Mouse (Mus musculus): ENCODE measurements at regions not wholly inside any gene's neighbourhood (a gene's known extent, or its start where the extent isn't known, plus 50 kb on each side); places are given as distances from the start of the nearest gene placed in this dataset.

- no peak for DNase-seq
Measured at GRCm38 (mm10) chr4:99348674-99349073, 53.0 kb downstream of the Gm12689 start.

GRCm38 (mm10) chr4:99353122-99353774 is 57.5 kb downstream of the Gm12689 start:
- no peak for DNase-seq

- no peak for DNase-seq
Measured at GRCm38 (mm10) chr4:99354241-99354640, 58.5 kb downstream of the Gm12689 start.

- no peak for DNase-seq
Measured at GRCm38 (mm10) chr4:99354835-99355234, 59.1 kb downstream of the Gm12689 start.

GRCm38 (mm10) chr4:99368036-99368435 is 72.3 kb downstream of the Gm12689 start:
- DNase-seq: no peak

GRCm38 (mm10) chr4:99371162-99371561 is 75.5 kb downstream of the Gm12689 start:
- no peak for DNase-seq

GRCm38 (mm10) chr4:99376171-99376570 is 80.5 kb downstream of the Gm12689 start:
- DNase-seq: no peak

GRCm38 (mm10) chr4:99376911-99377310 is 81.2 kb downstream of the Gm12689 start:
- no peak for DNase-seq

GRCm38 (mm10) chr4:99379983-99380382 is 84.3 kb downstream of the Gm12689 start:
- DNase-seq: no peak

GRCm38 (mm10) chr4:99385381-99385780 is 89.7 kb downstream of the Gm12689 start:
- DNase-seq: no peak

GRCm38 (mm10) chr4:99389428-99389827 is 93.7 kb downstream of the Gm12689 start:
- no peak for DNase-seq

GRCm38 (mm10) chr4:99392986-99393385 is 97.3 kb downstream of the Gm12689 start:
- no peak for DNase-seq

GRCm38 (mm10) chr4:99394244-99394643 is 98.5 kb downstream of the Gm12689 start:
- DNase-seq: no peak

GRCm38 (mm10) chr4:99407466-99407865 is 111.8 kb downstream of the Gm12689 start:
- DNase-seq: no peak

- DNase-seq: no peak
Measured at GRCm38 (mm10) chr4:99423449-99423848, 127.7 kb downstream of the Gm12689 start.

- no peak for DNase-seq
Measured at GRCm38 (mm10) chr4:99445077-99445754, 149.5 kb downstream of the Gm12689 start.

- no peak for DNase-seq
Measured at GRCm38 (mm10) chr4:99445755-99446128, 150.0 kb downstream of the Gm12689 start.

GRCm38 (mm10) chr4:99458984-99459383 is 163.3 kb downstream of the Gm12689 start:
- no peak for DNase-seq

GRCm38 (mm10) chr4:99459436-99459835 is 163.7 kb downstream of the Gm12689 start:
- DNase-seq: peak; percentile 3

GRCm38 (mm10) chr4:99465493-99465892 is 169.8 kb downstream of the Gm12689 start:
- DNase-seq: no peak

GRCm38 (mm10) chr4:99475701-99476218 is 180.1 kb downstream of the Gm12689 start:
- no peak for DNase-seq

- peak; percentile 29 for DNase-seq
Measured at GRCm38 (mm10) chr4:99484271-99484670, 171.8 kb upstream of the Foxd3 start.

- no peak for DNase-seq
Measured at GRCm38 (mm10) chr4:99491536-99492514, 164.3 kb upstream of the Foxd3 start.

Measured in lung, postnatal 10 days (tissue).